Mouse (Mus musculus): Measurements from ENCODE around the gene Rfx8.

DNA sequence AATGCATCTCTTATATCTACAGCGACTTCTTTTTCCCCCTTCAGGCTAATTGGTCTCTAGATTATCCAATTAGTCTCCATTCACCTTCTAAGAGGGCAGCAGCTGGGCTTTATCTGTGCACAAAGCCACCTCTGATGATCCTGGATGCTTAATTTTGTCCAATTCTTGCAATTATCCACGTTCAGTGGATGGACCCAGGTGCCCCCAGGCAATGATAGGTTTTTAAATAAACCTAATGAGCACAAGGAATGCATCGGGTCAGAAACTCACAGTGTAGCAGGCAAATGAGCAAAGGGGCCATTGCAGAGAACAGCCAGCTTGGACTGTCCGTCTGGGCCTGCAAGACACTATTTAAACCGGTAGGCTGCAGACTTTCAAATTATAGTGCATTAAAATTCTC, 10.1 kb upstream of the Rfx8 start:
- no peak for TF ChIP-seq GATA1 (IDR thresholded peaks at IDR 0.05; ENCODE audit: low read length)
- no peak for TF ChIP-seq TAL1 (IDR thresholded peaks at IDR 0.05; ENCODE audit: low read length)
